Mouse (Mus musculus): Measurements from ENCODE around the gene Nudc.

The Nudc gene

DNA sequence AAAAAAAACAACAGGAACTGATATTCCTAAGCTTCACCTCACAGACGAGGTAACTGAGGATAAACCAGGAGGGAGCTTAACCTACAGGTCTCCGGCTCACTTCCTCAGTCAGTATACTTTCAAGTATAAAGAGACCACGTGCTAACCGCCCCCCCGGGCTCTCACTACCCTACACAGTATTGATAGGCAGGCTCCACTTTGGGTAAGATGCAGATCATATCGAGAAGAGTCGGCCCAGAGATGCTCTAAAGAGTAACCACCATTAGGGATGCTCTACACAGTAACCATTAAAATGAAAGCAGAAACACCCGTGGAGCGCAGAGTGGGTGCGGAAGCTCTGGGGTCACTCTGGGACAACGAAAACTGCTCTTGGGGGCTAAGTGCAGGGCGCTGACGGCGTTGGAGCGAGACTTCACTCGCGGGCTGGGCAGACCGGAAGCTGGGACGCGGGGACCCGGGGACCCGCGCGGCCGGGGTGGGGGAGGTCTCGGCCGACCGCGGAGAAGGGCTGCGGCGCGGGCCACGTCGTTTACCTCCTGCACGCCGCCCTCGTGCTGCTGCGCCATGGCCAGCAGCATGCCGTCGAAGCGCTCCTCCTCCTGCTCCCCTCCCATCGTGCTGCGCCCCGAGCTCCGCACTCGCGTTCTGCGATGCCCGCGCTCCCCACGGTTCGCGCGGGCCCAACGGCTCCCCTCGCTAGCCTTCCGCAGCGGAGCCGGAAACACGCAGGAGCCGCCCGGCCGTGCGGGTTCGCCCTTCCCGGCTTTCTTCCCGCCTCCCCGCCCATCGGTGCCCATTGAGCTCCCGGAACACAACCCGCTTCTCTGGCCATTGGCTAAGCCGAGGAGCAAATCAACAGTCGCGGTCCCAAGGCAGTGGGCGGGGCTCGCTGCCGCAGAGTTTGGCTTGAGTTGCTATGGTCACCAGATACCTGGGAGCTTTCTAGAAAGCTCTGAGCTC is at the start of gene Nudc:
TSS of gene Nudc (minus strand) at position 725 of the 960 bp plus-strand sequence.
- peak; percentile 88 for DNase-seq (ENCODE audit: low read depth, low spot score)

DNA sequence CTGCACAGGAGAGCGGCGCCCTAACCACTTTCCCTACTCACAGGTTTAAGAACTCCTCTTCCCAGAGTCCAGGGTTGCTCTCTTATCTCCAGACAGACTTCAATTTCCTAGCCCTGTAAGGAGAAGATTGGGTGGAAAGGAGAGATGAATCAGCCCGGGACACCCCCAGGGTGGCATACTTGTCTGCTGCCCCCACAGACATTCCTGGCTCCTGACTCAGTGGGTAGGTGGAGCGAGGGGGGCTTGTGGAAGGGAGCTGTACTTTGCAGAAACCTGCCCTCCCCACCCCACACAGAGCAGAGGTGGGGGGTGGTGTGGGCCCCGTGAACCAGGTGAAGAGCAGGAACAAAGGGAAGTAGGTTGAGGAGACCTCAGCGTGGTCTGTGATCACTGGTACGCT is 49.7 kb upstream of the Nudc start:
- DNase-seq (ENCODE audit: low read depth, low spot score): no peak

DNA sequence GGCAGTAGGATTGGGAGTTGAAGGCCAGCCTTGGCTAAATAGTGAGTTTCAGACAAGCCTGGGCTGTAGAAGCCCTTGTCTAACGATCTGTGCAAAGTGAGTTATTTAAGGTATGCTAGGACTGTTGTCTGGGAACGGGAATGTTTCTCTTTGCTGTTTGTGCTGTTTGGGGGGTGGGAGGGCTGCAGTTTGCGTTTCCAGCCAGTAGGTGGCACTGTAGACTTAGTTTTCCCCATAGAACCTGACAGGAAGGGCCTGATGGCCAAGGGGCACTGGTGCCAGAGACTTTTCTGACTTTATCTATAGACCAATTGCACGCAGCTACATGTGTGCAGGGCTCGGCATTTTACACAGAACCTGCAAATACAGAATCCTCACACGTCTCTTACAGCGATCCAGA is 46.8 kb upstream of the Nudc start:
- DNase-seq (ENCODE audit: low read depth, low spot score): peak; percentile 69

DNA sequence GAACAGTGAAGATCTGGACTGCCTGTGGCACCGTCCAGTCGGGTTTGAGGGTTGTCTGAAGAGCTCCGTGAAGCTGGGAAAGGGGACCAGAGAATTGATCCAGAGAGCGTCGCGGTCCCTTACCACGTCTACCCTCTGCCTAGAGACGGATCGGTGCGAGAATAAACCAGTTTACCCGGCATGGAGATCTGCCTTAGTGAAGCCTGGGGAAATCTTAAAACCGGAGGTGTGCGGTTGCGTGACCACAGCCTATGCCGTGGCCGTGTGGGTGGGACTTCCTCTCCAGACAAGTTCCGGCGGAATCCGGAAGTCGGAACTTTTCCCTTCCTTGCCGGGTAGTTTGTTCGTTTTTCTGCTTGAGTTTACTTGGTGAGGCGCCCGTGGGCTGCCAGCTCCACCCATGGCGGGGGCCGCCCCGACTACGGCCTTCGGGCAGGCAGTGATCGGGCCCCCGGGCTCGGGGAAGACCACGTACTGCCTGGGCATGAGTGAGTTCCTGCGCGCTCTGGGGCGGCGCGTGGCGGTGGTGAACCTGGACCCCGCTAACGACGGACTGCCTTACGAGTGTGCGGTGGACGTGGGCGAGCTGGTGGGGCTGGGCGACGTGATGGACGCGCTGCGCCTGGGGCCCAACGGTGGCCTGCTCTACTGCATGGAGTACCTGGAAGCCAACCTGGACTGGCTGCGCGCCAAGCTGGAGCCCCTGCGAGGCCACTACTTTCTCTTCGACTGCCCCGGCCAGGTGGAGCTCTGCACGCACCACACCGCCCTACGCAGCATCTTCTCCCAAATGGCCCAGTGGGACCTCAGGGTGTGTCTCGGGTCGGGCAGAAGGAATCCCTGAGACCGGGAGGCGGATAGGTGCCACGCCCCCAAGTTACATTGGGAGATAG is 38.5 kb upstream of the Nudc start, which contains the start of gene Gpn2:
TSS of gene Gpn2 (plus strand) at position 304 of the 893 bp plus-strand sequence.
- peak; percentile 75 for DNase-seq (ENCODE audit: low read depth, low spot score)

DNA sequence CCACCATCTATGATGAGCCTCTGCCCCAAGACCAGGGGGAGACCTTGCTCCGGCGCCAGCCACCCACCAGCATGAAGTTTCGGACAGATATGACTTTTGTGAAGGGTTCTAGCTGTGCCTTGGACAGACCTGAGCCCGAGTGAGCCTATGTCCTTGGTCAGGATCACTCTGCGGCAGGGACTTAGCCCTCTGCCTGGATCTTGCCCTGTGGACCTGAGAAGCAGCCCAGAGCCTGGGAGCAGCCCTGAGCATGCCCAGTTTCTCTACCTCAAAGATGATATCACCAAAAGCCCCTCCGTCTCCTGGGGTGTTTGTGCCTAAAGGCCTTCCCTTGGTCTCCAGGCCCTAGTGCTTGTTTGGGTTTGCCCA is 37.9 kb upstream of the Nudc start:
- no peak for DNase-seq (ENCODE audit: low read depth, low spot score)

DNA sequence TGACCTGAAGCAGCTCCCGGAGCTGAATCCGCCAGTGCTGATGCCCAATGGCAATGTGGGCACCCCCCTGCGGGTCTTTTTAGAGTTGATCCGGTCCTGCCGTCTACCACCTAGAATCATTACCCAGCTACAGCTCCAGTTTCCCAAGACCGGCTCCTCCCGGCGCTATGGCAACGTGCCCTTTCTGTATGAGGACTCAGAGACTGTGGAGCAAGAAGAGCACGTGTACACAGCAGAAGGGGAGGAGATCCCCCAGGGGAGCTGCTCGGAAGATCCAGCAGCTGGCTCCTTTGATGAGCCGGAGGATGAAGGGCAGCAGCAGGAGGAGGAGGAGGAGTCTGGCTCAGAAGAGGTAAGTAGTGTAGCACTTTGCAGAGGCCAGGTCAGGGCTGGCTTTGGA is 32.2 kb upstream of the Nudc start:
- no peak for DNase-seq (ENCODE audit: low read depth, low spot score)

DNA sequence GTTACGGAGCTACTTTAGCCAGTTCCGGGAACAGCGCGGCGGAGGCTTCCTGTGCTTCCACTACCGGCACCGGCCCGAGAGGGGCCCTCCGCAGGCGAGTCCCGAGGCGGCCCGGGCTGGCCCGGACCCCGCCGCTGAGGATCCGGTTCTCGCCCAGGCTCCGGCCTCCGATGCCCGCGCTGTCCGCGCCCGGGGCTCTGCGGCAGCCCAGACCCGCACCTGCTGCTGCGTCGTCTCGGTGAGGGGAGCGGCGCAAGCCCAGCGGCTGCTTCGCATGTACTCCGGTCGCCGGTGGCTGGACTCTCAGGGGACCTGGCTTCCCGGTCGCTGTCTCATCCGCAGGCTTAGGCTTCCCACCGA is 29.0 kb upstream of the Nudc start:
- DNase-seq (ENCODE audit: low read depth, low spot score): no peak

DNA sequence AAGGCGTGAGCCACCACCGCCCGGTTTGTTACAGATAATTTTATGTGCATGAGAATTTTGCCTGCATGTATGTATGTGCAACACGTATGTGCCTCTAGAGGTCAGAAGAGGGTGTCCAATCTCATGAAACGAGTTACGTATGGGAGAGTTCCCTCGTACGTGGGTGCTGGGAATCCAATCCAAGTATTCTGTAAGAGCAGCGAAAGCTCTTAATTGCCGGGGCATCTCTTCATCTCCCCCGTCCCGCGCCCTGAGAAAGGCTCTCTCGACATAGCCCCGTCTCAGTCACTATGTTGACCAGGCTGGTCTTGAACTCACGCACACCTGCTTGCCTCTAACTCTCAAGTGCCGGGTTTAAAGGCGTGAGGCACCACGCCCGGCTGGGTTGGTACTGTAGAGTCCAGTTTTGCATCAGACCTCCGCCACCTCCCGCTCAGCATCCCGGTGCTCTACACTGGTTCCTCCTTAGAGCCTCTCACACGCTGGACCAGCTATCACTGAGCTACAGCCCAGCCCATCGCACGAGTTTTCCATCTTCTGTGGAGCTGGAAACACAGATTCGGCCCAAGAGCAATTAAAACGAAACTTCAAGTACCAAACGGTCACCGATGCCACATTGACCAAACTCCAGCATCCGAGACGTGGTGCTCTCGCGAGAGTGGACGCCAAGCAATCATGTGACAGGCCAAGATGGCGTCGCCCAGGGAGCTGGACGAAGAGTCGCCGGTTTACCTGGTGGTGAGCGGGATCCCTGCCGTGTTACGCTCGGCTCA is 28.5 kb upstream of the Nudc start, which contains the start of gene Gpatch3:
TSS of gene Gpatch3 (plus strand) at position 676 of the 773 bp plus-strand sequence.
- peak; percentile 90 for DNase-seq (ENCODE audit: low read depth, low spot score)

DNA sequence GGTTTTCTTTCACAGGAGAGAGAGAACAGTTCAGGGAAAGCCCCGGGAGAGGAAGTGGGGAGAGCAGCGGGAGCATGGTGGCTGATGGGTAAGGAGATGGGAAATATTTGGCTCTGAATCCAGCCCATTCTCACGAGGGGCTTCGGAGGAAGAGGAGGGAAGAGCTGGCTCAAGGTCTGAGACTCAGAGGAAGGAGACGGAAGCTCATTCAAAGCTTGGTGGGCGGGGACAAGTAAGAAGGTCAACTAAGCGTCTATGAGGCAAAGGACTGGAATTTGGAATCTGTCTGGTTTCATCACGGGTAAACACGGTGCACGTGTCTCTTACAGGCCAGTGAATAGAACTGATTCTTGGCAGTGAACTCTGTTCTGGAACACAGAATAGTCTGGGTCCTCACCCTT is 24.3 kb upstream of the Nudc start:
- DNase-seq (ENCODE audit: low read depth, low spot score): no peak

DNA sequence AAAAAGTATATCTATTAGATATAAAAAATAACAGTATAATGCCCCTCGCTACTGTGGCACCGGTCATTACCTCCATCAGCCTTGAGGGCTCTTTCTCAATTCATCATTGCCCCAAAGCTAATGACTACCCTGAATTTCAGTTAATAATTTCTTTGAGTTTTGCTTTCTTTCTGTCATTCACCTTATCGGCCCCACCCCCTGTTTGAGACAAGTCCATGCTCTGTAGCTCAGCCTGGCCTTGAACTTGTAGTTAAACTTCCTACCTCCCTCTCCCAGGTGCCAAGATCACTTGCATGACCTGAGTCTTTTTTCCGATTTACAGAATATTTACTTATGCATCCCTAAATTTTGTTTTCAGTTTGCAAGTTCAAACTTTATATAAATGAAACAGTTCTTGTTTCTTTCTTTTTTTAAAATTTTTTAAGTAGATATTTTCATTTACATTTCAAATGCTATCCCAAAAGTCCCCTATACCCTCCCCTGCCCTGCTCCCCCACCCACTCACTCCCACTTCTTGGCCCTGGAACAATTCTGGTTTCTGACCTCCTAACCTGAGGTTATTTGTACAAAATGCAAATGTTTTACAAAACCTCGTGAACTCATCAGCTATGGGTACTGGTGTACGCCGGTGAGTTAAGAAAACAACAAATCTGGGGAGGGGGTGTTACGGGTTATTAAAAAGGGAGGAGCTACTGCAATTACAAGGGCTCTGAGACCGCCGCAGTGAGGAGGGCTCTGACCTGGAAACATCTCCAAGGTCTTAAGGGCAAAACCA is 23.7 kb upstream of the Nudc start:
- no peak for DNase-seq (ENCODE audit: low read depth, low spot score)

DNA sequence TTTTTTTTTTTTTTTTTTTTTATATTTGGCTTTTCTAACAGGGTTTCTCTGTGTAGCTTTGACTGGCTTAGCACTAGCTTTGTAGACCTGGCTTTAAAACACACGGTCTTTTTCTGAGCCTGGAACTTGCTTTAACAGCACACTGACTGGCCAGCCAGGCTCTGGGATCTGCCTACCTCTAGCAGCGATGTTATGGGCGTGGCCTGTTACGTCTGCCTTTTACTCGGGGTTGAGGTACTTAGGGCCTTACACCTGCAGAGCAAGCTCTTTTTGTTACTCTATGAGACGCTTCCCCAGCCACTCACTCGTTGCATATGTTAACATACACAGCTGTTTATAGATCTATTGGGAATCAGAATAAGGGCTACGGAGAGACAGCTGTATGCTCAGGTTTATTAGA is 21.5 kb upstream of the Nudc start:
- DNase-seq (ENCODE audit: low read depth, low spot score): no peak

DNA sequence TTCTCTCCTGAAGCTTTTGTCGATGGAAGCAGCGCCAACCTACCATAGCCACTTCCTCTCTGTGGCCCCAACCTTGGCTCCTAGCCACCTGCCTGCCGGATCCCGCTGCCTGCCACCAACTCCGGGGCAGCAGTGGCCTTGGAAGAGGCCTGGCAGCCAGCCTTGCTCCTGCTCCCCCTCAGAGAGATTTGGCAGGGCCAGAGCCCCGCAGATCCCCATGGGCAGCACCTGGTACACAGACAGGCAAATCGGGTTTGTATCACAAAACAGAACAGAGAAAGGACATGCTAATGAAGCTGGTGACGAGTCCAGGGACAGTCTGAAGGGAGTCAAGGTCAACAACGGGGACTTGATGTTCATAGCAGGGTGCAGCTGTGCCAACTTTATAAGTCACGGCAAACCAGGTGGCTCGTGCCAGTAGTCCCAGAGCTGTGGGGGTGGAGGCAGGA is 17.4 kb upstream of the Nudc start:
- DNase-seq (ENCODE audit: low read depth, low spot score): no peak

DNA sequence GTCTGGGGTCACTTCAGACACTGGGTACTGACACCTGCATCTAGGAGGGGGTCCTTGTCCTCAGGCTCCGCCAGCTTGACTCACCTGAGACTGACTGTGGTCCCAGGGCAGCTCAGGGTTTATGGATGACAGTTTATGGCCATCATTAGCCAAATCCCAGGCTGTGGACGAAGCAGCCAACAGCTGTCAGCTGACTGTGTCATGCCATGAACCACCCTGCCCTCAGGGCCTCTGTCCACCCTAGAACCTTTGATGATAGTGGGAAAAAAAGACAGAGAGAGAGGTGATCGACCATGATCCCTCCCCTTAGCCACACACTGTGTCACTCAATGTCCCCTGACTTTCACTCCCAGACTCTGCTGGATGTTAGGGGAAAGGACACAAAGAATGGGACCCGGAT is 15.8 kb upstream of the Nudc start:
- no peak for DNase-seq (ENCODE audit: low read depth, low spot score)

DNA sequence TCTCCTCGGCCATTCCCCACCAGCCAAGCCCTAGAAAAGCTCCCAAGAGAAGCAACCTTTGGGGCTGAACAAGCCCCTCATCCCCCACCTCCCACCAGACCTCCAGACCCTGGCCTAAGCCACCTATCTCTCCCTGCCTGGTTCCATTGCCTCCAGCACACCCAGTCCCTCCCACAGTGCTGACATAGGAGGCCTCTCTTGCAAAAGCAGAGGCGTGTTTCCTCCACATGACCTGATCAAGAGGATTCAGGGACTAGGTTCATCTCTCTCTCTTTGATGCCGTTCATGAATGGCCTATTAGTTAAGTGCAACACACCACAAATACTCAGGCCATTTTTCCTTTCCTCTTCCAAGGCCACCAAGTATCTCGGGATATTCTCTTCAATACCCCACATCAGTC is 14.1 kb upstream of the Nudc start:
- no peak for DNase-seq (ENCODE audit: low read depth, low spot score)

DNA sequence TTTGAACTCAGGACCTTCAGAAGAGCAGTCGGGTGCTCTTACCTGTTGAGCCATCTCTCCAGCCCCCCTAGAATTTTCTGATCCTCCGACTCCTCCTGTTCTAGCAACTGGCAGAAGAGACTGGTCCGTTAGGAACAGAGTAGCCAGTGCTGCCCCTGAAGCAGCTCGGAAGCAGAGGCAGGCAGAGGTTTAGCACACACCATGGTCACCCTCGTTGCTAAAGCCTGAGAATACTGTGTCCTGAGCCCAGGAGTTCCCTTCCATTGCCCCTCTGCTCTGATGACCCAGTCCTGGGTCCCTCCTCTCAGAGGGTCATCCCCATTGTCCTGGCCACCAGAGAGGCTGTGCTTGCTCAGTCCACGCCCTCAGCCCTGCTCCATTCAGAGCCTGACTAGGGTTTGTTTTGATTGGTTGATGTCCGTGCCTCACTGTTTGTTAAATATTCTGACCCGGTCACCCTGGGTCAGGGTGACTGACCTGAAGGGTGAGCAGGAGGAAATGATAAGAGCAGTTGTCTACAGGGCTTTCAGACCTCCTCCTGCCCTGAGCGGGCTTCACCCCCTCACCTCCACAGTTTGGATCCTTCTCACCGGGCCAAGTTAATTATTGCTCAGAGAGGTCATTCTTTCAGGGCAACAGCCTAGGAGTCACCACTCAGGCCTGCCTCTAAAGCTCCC is 11.4 kb upstream of the Nudc start:
- no peak for DNase-seq (ENCODE audit: low read depth, low spot score)

DNA sequence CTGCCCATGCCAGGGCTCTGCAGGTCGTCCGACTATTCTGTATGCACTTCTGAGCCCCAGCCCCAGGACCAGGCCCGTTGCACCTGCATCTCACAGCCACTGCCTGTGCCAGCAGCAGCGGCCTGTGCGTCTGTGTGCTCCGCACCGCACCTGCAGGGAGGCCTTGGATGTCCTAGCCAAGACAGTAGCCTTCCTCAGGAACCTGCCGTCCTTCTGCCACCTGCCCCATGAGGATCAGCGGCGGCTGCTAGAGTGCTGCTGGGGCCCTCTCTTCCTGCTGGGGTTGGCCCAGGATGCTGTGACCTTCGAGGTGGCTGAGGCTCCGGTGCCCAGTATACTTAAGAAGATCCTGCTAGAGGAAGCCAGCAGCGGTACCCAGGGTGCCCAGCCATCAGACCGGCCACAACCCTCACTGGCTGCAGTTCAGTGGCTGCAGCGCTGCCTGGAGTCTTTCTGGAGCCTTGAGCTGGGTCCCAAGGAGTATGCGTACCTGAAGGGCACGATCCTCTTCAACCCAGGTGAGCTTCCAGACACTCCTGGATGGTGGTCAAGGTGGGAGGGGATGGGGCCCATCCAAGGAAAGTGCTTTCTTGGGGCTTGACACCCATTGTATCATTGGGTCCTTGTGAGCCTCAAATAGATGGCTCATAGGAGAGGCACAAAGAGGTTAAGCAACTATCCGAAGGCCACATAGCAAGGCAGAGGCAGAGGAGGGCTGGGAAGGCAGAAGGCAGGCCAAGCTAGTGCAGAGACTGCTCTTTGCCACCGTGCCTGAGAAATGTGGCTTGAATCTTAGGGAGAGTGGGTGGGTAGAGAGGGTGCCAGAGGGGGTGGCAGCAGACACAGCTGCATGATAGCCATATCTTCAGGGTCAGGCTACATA is 7.9 kb upstream of the Nudc start:
- DNase-seq (ENCODE audit: low read depth, low spot score): no peak

DNA sequence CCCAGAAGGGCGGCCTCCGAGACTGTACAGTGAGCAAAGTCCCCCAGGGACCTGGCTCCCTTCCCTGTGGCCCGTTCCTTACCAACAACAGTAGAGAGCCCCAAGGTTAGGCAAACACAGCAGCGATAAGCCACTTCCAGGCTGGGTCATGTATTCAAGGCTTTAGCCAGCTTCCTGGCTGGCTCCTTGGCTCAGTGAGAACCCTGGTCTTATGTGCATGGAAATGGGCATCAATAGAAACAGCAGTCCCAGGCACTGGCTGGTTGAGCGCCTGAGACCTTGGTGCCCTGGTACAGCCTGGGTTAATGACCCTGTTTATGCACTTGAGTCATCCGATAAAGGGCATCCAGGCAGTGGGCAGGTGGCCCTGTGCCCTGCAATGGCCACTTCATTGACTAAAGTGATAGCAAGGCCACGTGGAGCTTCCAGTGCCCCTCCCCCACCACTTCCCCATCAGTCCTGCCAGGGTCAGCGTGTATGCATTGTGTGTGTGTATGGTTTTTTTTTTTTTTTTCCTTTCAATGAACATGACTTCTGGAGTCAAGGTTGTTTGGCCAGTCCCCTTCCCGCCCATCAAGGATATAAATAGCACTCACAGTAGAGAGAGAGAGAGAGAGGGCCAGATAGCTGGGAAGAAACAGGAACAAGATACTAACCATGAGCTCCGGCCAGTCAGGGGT is 7.1 kb upstream of the Nudc start, which contains the start of gene Nr0b2:
TSS of gene Nr0b2 (plus strand) at position 609 of the 680 bp plus-strand sequence.
- no peak for DNase-seq (ENCODE audit: low read depth, low spot score)

DNA sequence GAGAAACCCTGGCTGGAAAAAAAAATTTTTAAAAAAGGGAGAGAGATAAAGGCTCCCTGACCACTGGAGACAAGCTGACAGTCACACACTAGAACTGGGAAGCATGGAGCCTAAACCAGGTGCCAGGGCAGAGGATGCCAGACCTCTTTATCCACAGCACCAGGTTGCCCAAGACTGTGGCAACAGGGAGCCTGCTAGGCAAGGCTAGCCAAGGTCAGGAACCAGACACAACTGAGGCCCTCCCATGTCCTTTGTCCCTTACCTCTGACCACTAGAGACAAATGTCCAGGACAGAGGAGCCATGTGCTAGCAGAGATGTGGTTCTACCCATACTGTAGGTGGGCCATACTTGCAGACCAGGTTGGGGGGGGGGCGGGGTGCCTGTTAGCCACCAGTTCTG is 6.2 kb upstream of the Nudc start:
- no peak for DNase-seq (ENCODE audit: low read depth, low spot score)

DNA sequence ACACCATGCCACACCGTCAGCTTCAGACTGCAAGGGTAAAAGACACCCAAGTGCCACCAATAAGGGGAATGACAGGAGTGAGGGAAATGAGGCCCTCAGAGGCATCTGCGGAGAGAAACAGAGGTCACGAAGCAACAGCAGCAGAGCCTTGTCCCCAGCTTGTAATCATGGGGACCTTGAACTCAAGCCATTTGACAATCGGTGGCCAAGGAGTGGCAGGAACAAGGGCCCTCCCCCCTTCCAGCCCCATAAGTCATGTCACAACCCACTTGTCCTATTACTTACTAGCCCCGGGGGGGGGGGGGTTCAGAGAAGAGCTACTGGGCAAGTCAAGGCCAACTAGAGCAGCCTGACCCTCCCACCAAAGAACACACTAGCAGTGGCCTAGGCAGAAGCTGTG is 9.1 kb downstream of the Nudc start:
- DNase-seq (ENCODE audit: low read depth, low spot score): no peak
